Mouse (Mus musculus) forelimb bud, embryonic 11.5 days (tissue): Measurements from ENCODE around the gene Tarbp1.

ENCODE experiments used
- DNase-seq: peaks from one replicate; pipeline ENCODE4 v3.0.0-alpha.2; 2012; ENCODE audit warnings: low read depth, low spot score

Gene Tarbp1

GRCm38 (mm10) chr8:126474299-126475187 is at the start of gene Tarbp1:
TSS of gene Tarbp1 (minus strand) at chr8:126475065.
- DNase-seq, result peak; percentile 92

- no peak for DNase-seq
These were observed 49.5 kb upstream of the Tarbp1 start for GRCm38 (mm10) chr8:126524233-126524985.

GRCm38 (mm10) chr8:126523060-126523574 is 48.3 kb upstream of the Tarbp1 start:
- DNase-seq, result no peak

DNA sequence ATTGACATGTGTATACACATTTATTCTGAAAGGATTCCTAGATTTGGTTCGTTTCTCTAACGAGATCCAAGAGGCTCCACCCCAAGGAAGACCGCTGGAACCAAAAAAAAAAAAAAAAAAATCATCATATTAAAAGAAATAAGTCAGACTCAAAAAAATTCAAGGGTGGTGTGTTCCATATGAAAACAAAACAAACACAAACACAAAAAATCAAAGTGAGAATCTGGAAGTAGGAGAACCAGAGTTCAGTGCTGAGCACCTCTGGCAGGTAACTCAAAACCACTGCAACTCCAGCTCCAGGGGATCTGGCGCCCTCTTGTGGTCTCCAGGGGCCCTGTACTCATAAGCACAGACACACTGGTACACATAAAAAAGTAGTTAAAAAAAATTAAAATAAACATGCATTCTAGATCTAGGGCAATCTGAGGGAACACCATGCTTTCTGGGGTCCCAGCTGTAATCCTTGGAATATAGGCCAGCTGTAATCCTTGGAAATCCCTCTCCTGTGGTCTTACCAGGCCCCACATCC is 44.6 kb upstream of the Tarbp1 start:
- no peak for DNase-seq

GRCm38 (mm10) chr8:126516620-126517577 is 42.0 kb upstream of the Tarbp1 start:
- DNase-seq, result peak; percentile 62

GRCm38 (mm10) chr8:126514011-126514964 is 39.4 kb upstream of the Tarbp1 start:
- DNase-seq, result no peak

GRCm38 (mm10) chr8:126510866-126511265 is 36.0 kb upstream of the Tarbp1 start:
- DNase-seq, result no peak

- DNase-seq, result no peak
These were observed 34.8 kb upstream of the Tarbp1 start for GRCm38 (mm10) chr8:126509635-126510034.

GRCm38 (mm10) chr8:126508871-126509586 is 34.2 kb upstream of the Tarbp1 start:
- DNase-seq, result no peak

DNA sequence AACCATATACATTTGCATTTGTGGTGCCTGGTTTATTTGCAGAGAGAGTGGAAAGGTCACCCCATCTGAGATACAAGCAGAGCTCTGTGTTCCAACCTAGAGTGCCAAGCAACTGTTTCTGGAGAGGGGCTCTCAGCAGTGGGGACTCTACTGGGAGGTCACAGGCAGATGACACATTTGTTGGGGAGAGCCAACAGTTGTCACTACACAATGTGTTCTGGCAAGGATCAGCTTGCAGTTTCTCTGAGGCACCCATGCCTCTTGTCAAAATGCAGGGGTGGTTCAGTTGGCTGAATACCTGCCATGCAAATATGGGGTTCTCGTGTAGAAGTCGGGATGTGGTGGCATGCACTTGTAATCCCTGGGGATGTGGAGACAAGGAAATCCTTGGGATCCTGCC is 33.4 kb upstream of the Tarbp1 start:
- DNase-seq, result no peak

DNA sequence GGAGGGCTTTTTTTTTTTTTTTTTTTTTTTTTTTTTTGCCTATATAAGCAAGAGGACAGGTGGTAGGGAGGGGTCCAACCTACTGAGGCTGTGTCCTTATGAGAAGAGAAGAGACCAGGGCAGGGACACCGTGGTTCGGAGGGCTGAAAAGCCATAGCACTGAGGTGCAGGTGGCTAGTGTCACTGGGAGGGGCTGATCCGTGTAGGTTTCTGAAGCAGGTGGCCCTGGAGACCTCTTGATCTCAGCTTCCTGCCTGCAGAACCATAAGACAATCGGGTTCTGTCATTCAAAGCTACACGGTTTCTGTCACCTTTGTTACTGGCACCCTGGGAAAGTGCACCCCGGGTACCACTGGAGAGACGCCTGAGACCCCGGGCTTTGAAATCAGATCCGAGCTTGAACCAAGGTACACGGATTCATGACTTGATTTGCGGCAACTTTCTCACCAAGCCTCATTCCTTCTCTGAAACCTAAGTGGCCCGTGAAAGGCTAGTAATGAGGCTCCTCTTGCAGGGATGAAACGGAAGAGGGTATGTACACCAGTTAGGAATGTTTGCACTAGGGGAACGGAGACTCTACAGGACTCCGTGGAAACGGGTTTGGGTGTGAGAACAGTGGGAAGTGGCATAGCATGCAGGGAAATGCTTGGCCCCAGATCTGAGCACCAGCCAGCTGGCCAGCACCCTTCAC is 29.8 kb upstream of the Tarbp1 start:
- DNase-seq, result no peak

DNA sequence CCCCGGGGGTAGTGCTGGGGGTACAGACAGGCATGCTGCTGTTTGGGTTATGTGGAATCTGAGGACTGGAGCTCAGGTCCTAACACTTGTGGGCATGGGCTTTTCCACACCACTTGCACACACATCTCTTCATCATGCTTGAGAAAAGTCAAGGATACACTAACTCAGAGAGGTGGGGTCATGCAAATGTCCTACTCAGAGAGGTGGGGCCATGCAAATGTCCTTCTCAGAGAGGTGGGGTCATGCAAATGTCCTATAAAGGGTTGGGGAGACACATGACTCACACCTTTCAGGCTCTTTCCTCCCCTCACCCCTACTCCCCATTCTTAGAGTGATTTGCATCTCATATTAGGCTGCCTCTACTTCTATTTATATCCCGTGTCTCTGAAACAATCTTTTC is 27.9 kb upstream of the Tarbp1 start:
- no peak for DNase-seq

DNA sequence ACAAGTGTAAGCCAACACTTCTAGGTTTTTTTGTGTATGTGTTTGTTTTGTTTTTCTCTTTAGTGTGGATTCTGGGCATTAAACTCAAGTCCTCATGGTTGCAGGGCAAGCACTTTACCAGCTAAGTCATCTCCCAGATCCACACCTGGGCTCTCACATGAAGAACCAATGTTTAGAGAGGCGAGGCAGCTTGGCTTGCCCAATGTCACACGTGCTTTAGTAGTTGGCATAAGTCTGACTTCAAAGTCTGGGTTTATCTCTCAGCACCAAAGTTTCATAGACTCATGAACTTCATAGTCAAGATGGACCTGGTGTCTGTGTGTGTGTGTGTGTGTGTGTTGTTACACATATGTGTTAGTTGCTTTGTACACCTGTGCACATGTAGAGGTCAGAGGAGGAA is 24.5 kb upstream of the Tarbp1 start:
- DNase-seq, result no peak

GRCm38 (mm10) chr8:126498465-126498864 is 23.6 kb upstream of the Tarbp1 start:
- no peak for DNase-seq

DNA sequence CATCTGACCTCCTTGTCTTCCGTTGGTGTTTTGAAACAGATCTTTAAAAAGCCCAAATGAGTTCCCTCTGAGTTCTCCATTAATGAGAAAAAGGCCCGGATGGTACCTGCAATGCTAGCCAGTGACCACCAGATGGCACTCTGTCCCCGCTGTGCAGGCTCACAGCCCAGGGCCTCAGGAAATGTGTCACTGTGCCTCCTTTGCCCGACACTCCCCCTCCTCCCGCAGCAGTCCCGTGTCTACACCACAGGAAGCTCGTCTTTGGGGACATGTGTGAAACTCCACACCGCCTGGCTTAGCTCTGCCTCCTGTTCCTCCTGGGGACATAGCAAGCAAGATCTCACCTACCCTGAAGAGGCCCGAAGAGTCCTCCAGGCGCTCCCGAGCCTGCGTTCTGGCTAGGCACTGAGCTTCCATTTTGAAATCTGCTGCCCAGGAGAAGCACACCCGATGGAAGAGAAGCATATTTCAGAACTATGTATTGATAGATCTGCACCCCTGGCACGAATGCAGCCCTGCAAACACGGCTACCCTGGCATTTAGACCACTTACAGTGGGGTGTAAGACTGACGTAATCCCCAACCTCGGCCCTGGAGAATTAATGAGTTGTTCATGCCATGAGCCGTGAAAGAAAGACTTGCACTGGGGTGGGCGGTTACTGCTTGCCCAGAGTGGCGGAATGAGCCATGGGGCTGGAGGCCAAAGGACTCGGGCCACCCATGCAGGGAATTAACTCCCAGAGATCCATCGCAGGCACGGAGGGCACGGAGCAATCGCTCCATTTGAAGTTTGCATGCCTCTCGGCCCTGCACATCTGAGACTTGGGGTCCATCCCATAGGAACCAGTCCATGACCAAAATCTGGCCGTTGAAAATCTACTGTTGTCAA is 22.9 kb upstream of the Tarbp1 start:
- DNase-seq, result peak; percentile 93

DNA sequence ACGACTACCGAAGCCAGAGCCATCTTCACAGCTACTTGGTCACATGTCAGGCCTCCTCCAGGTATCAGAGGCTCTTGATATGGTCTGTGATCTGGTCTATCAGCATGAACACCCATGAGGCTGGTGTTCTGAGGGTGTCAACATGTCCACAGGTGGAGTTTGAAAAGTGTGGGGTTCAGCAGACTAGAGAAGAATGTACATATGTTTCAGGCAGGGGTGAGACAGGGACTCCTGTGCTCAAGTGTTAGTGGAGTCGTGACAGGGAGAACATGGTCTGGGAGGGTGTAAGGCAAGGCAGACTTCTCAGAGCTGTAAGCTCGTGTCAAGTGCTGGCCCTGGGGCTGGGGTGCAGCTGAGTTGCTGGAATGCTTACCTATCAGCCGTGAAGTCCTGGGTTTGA is 22.1 kb upstream of the Tarbp1 start:
- DNase-seq, result no peak

DNA sequence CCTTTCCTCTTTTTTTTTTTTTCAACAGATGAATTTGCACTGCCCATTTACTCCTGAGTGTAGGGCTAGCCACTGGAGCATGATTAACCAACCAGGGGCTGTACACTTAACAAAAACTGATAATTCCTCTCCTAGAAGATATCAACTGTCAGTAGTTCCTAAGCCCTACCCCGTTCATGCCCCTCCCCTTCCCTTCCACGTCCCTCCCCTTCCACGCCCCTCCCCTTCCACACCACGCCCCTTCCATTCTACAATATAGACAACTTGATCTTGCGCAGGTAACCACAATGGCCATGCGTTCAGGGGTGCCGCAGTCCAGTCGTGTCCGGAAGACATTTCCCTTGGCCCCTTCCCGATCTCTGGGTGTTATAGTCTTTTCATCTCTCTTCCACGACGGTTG is 20.6 kb upstream of the Tarbp1 start:
- no peak for DNase-seq
